Comparison of ENCODE assay signal across 13 mouse cellular contexts in the genomic region with DNA sequence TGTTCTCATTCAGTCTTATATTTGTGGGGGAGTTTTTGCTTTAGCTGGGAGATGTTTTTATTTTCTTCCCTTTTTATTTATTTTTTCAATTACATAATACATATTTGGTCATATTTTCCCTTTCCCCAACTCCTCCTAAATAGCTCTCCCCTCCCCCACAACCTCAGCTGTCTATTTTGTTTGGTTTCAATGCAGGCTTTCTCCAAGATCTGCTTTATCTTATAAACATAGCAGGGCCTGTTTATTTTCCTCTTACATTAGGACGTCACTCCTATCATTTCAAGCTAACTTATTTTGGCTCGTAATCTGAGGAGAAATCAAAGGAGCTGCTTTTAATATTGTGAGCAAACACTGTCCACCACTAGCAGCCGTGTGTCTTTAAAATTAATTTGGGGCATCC.
"Had no signal": no experiment of that assay in that cellular context is flagged by ENCODE, and none has a peak within 500 bp of the region (broad histone marks: within the 10 kb centered on the region; RNA-seq: fewer than 3 reads in every experiment).

No protein-coding gene starts in this region.

- ATAC-seq: inflammation-experienced regulatory T-cells, adult 6 months; liver, embryonic 12.5 days had no signal

- H3K4me2 ChIP-seq: hindbrain, embryonic 15.5 days; liver, embryonic 12.5 days; neural tube, embryonic 15.5 days had no signal

- H3K9ac ChIP-seq: hindbrain, embryonic 15.5 days; liver, embryonic 12.5 days; neural tube, embryonic 15.5 days had no signal

- H3K4me1 ChIP-seq: hindbrain, embryonic 15.5 days; limb, embryonic 10.5 days; liver, embryonic 12.5 days; neural tube, embryonic 15.5 days had no signal

- H3K27me3 ChIP-seq: hindbrain, embryonic 15.5 days; liver, embryonic 12.5 days; neural tube, embryonic 15.5 days had no signal

- H3K27ac ChIP-seq: hindbrain, embryonic 15.5 days; left cerebral cortex, adult 2 months; limb, embryonic 10.5 days; liver, embryonic 12.5 days; neural tube, embryonic 15.5 days had no signal

- H3K4me3 ChIP-seq: hindbrain, embryonic 15.5 days; left cerebral cortex, adult 2 months; limb, embryonic 10.5 days; liver, embryonic 12.5 days; myocyte; neural tube, embryonic 15.5 days had no signal

- H3K36me3 ChIP-seq: hindbrain, embryonic 15.5 days; limb, embryonic 10.5 days; liver, embryonic 12.5 days; neural tube, embryonic 15.5 days had no signal

- DNase-seq: kidney, adult 11 months; midbrain, embryonic 14.5 days; right cerebral cortex, adult 18-20 months; right cerebral cortex, postnatal 25 days; thymus, adult 18-20 months; thymus, postnatal 14 days had no signal

- H3K9me3 ChIP-seq: hindbrain, embryonic 15.5 days; limb, embryonic 10.5 days; liver, embryonic 12.5 days; neural tube, embryonic 15.5 days had no signal
